Mouse (Mus musculus) neutrophil, adult 65 days (primary cell): ENCODE data around the gene Ankrd24. TPM values are rescaled to one million over a fixed set of nuclear protein-coding genes. Genes with fewer than 3 reads are reported as not detected.

Experiments used
- total RNA-seq: library from RNA; stranded (reverse); gene quantifications from 2 replicates; pipeline ENCODE4 v1.2.4, GENCODE M21; 2023

Gene Ankrd24
- 0.25 and 0.52 TPM in 2 replicates for total RNA-seq

DNA sequence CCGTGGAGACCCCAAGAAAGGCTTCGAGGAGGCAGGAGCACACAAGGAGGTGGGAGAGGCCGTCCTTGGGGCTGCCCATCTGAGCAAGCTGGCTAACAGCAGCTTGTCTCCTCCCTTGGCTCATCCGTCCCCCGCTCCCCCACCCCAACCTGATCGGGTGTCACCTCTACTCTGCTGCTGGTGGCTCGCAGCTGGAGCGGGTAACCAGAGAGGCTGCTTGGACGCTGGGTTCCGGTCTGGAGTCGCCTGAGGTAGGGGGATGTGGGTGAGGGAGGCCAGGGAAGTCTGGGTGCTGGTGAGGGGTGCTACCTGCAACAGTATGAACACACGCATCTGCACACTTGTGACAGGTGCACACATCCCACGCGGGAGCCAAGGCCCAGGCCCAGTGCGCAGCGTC lies at the start of gene Ankrd24:
TSS of gene Ankrd24 (plus strand) at position 151 of the 400 bp plus-strand sequence.

GRCm38 (mm10) chr10:81600738-81601203 lies 27.6 kb upstream of the Ankrd24 start, which contains the start of gene Tle6:
TSS of gene Tle6 (minus strand) at chr10:81601073.

GRCm38 (mm10) chr10:81605974-81606751 lies 22.2 kb upstream of the Ankrd24 start, which contains the start of gene BC025920:
TSS of gene BC025920 (plus strand) at chr10:81606270.

DNA sequence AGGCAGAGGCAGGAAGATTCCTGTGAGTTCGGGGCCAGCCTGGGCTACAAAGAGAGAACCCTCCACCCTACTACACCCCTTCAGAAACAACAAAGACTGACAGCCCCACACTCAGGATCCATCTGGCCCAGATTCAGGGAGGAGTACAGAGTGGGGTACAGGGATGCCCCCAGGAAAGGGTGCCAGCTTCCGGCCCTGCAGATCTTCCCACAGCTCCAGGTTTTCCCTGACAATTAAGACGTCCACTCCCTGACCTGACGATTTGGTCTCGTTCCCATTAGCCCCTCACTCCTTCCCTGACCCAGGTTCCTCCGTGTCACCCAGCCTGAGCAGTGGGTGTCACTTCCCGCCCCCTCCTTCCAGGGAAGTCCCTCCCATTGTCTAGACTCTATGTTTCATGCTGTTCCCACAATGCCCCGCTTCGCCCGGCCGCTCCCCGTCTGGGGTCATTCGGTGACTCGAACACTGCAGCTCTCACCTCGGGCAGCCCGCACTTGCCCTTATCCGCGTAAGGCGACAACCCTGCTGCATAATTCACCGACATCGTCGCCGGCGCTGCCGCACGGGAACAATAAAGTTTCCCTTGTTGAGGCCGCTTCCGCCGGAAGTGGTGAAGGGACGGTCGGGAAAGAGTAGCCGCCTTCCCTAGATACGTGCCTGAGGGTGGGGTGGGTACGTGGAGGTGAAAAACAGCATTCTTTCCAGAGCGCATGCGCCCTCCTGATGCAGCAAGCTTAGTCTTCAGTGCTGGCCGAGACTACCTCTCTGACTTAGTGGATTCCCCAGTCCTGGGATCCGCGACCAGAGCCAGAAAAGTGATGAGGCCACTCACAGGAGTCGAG lies 1.1 kb upstream of the Ankrd24 start, which contains the start of gene Sirt6:
TSS of gene Sirt6 (minus strand) at position 804 of the 842 bp plus-strand sequence.

DNA sequence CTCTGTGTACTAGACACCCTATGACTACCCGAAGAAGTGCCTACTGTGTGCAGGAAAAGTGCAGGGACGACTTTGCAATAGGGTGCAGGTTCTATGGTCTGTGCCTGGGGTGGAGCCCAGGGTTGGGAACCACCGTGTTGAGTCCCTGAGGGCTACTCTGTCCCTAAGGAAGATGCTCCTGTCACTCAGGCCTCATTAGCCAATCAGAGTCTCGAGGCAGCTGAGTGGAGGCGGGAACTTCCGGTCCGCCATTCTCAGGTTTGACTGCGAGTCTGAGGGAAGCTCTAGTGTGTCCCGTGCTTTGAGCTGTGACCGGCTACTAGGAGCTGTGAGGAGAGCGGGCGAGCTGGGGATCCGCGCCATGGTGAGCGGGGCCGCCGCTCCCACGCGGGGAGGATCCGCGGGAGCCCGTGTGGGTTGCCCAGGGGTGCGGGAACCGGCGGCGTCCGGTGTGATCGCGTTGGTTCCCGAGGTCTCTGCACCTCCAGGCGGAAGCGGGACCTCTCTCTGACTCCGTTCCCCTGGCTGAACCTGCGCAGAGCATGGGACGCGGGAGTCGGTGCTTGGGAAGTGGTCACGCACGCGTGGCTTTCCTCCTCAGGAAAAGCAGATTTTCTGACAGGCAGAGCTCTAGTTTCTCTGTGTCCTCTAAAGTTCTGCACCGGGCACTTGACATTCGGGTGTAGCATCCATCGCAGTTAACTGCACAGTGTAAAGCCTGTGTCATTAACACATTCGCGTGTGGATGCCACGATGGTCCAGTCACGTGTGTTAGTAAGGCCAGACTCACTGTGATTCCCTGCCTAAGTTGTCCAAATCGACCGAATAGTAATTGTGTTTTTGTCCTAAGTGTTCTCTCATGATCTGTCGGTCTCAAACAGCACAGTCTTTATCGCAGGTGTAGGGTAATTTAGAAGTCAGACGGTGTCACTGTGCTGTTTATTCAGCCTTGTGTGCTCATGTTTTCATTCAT lies 20.7 kb downstream of the Ankrd24 start, which contains the start of gene Gm10778:
TSS of gene Gm10778 (plus strand) at position 257 of the 973 bp plus-strand sequence.

Other genes starting within 250 kb of the Ankrd24 start
- gene Dohh, start 244.1 kb upstream of the Ankrd24 start, total RNA-seq = 22.1 and 26.0 TPM in 2 replicates
- gene Gm48551, start 244.1 kb upstream of the Ankrd24 start, total RNA-seq = 2.0 and 2.2 TPM in 2 replicates
- 0.91 TPM in 1 of 2 replicates, not detected in the other for gene Gm48552, start 239.5 kb upstream of the Ankrd24 start, total RNA-seq
- gene Smim24, start 235.5 kb upstream of the Ankrd24 start, total RNA-seq = 5.1 and 6.8 TPM in 2 replicates
- 60.2 and 61.9 TPM in 2 replicates for gene Nfic, start 172.9 kb upstream of the Ankrd24 start, total RNA-seq
- gene Celf5, start 145.8 kb upstream of the Ankrd24 start, total RNA-seq = not detected in 2 replicates
- gene Ncln, start 132.1 kb upstream of the Ankrd24 start, total RNA-seq = 94.5 and 145 TPM in 2 replicates
- gene S1pr4, start 128.4 kb upstream of the Ankrd24 start, total RNA-seq = 74.1 and 98.5 TPM in 2 replicates
- gene Gna15, start 104.3 kb upstream of the Ankrd24 start, total RNA-seq = 27.7 and 31.6 TPM in 2 replicates
- gene Gna11, start 83.3 kb upstream of the Ankrd24 start, total RNA-seq = 6.3 and 7.7 TPM in 2 replicates
- gene Aes, start 69.1 kb upstream of the Ankrd24 start, total RNA-seq = 259 and 315 TPM in 2 replicates
- 0.95 and 1.5 TPM in 2 replicates for gene Tle2, start 54.0 kb upstream of the Ankrd24 start, total RNA-seq
- gene Tle6, start 27.5 kb upstream of the Ankrd24 start, total RNA-seq = 2.5 and 3.8 TPM in 2 replicates
- 0.69 and 0.82 TPM in 2 replicates for gene BC025920, start 22.3 kb upstream of the Ankrd24 start, total RNA-seq
- gene Sirt6, start 743 bp upstream of the Ankrd24 start, total RNA-seq = 9.8 and 10.9 TPM in 2 replicates
- 0.35 TPM in 1 of 2 replicates, not detected in the other for gene Gm10778, start 20.5 kb downstream of the Ankrd24 start, total RNA-seq
- 1.5 and 5.1 TPM in 2 replicates for gene Zfp433, start 76.3 kb downstream of the Ankrd24 start, total RNA-seq
- gene Gm3055, start 142.6 kb downstream of the Ankrd24 start, total RNA-seq = not detected in 2 replicates
- 0.38 and 0.39 TPM in 2 replicates for gene Gm4767, start 183.6 kb downstream of the Ankrd24 start, total RNA-seq
- 1.3 TPM in 1 of 2 replicates, not detected in the other for gene Gm32687, start 235.4 kb downstream of the Ankrd24 start, total RNA-seq